Mouse (Mus musculus) heart, embryonic 14.5 days (tissue): Measurements from ENCODE around the gene Lhfp. TPM values are rescaled to one million over a fixed set of nuclear protein-coding genes. Genes with fewer than 3 reads are reported as not detected.
A peak's percentile ranks its signal among the peaks of the same experiment; 100 is the strongest.

ENCODE experiments used
- ATAC-seq: fragments of 200-750 bp; cut with Nextera tagmentation; 2 replicates; pipeline ENCODE4 v1.8.0; 2017; ENCODE audit warnings: low read depth, moderate TSS enrichment; ENCODE audit not compliant: insufficient number of reproducible peaks, insufficient read depth, low FRiP score
- H3K27ac ChIP-seq, 2 experiments: fragments of 200-500 bp in 1 of 2; fragments of 300-500 bp in 1 of 2; sonication (generic) in 1 of 2; replicated peaks in 1 of 2; 2 replicates each; pipeline ENCODE4 v1.5.1; 2012 to 2014; ENCODE audit warnings: low read depth in 2 of 2, low read length in 2 of 2, control low read depth in 1 of 2, mild to moderate bottlenecking in 1 of 2, mixed read lengths in 1 of 2; ENCODE audit not compliant: control insufficient read depth in 1 of 2, insufficient read depth in 1 of 2
- H3K27me3 ChIP-seq: fragments of 300-500 bp; sonication (generic); 2 replicates; pipeline ENCODE4 v1.6.1; 2014; ENCODE audit warnings: mild to moderate bottlenecking, low read length, control low read depth; ENCODE audit not compliant: control insufficient read depth, insufficient read depth
- H3K36me3 ChIP-seq: fragments of 300-500 bp; sonication (generic); 2 replicates; pipeline ENCODE4 v1.6.1; 2014; ENCODE audit warnings: mild to moderate bottlenecking, control low read depth, low read length, mixed read lengths; ENCODE audit not compliant: control insufficient read depth, insufficient read depth
- H3K4me1 ChIP-seq, 2 experiments: fragments of 200-500 bp in 1 of 2; fragments of 300-500 bp in 1 of 2; sonication (generic) in 1 of 2; 2 replicates each; pipeline ENCODE4 v1.6.1; 2012 to 2014; ENCODE audit warnings: low read length in 2 of 2, control low read depth in 1 of 2, mixed read lengths in 1 of 2; ENCODE audit not compliant: control insufficient read depth in 2 of 2, insufficient read depth in 2 of 2
- H3K4me2 ChIP-seq: fragments of 300-500 bp; sonication (generic); 2 replicates; pipeline ENCODE4 v1.6.1; 2014; ENCODE audit warnings: mild to moderate bottlenecking, low read length
- H3K4me3 ChIP-seq, 2 experiments: fragments of 200-500 bp in 1 of 2; fragments of 300-500 bp in 1 of 2; sonication (generic) in 1 of 2; 2 replicates each; pipeline ENCODE4 v1.5.1; 2012 to 2014; ENCODE audit warnings: low read length in 2 of 2, mild to moderate bottlenecking in 2 of 2, control low read depth in 1 of 2, low read depth in 1 of 2, moderate library complexity in 1 of 2; ENCODE audit not compliant: control insufficient read depth in 1 of 2, insufficient read depth in 1 of 2
- H3K9ac ChIP-seq: fragments of 300-500 bp; sonication (generic); 2 replicates; pipeline ENCODE4 v1.6.1; 2014; ENCODE audit warnings: mild to moderate bottlenecking, low read length
- H3K9me3 ChIP-seq: fragments of 300-500 bp; sonication (generic); 2 replicates; pipeline ENCODE4 v1.6.1; 2016; ENCODE audit warnings: low read length, control low read depth; ENCODE audit not compliant: control insufficient read depth
- WGBS: fragments of 180-500 bp; shearing (Covaris S2); extraction: QIAGEN DNeasy Blood & Tissue Kit; methylation state at CpG from one replicate; pipeline ENCODE4 v1.1.7; 2014; 5-methylcytosine and 5-hydroxymethylcytosine counted together
- polyA plus RNA-seq: library from polyadenylated mRNA; unstranded; fragments of >200 nt; fragmentation: Nextera tagmentation; extraction: Ambion mirVana; gene quantifications from 2 replicates; pipeline ENCODE4 v1.2.1, GENCODE M21; 2014

The Lhfp gene
- polyA plus RNA-seq, 1 experiment from 2014 or later, result 93.2 TPM

DNA sequence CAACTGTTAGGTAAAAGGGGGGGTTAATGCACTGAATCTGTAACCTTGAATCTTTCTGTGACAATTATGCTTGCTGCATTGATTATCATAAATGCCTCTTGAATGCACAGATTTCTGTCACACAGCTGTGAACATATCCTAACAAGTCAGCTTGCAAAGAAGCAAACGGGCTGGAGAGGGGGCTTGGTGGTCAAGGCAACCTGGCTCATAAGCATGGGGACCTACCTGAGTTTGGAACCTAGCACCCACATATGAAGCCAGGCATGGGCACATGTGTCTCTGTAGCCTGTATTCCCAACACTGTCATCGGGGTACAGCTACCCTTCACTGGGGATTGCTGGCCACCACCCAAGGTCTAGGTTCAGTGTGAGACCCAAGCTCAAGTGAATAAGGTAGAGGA is 48.6 kb downstream of the Lhfp start:
- no peaks in the 10 kb centered on the region for H3K9me3 ChIP-seq
- WGBS, result 75% methylated on average over 2 of the region's 2 CpGs
- no peak overlapping the region for H3K4me2 ChIP-seq
- no peak overlapping the region for H3K4me3 ChIP-seq
- H3K27ac ChIP-seq, result no peak overlapping the region
- H3K36me3 ChIP-seq, result no peaks in the 10 kb centered on the region
- peaks cover 18 to 57% of the 10 kb centered on the region in 2 experiments for H3K4me1 ChIP-seq
- no peak for ATAC-seq
- no peaks in the 10 kb centered on the region for H3K27me3 ChIP-seq
- H3K9ac ChIP-seq, result no peak overlapping the region

DNA sequence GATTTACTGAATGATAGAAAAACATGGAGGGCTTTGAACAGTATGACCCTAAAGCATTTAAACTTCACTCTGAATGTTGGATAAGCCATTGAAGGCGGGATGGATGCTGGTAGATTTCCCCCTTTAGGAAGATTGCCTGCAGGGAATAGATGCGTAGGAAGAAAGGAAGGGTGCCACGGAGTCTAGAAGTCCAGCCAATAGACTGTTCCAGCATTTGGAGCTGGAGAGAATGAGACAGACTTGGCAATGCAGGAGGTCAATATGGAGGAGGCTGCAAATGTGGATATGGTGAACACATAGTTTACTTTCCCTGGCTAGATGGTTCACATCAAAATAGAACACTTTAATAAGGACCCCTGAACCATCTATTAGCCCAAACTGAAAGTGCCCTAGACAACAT is 58.9 kb downstream of the Lhfp start:
- Histone ChIP-seq H3K9ac (no peak overlapping the region), H3K36me3 (no peaks in the 10 kb centered on the region), H3K27ac (no peak overlapping the region), H3K9me3 (no peaks in the 10 kb centered on the region), H3K27me3 (no peaks in the 10 kb centered on the region), H3K4me2 (no peak overlapping the region), H3K4me1 (peaks cover 15 to 67% of the 10 kb centered on the region in 2 experiments), H3K4me3 (no peak overlapping the region)
- 85% methylated on average over 3 of the region's 3 CpGs for WGBS
- no peak for ATAC-seq

DNA sequence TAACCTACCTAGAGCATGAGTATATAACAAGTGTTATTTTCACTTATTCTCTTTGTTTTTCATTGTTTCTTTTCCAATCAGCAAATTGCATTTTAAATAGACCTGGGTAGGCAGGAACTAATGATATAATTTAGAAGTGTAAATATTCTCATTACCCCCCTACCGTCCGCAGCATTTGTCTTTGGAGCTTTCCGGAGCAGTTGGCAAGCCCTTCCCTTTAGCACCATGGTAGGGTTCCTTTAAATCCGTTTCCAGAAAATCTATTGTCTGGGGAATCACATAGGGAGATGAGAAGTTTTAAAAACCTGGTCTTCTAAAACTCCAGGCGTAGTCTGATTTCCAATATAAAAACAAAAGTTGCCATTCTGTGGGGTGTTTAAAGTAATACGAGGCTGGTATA is 59.5 kb downstream of the Lhfp start:
- ATAC-seq, result no peak
- no peak overlapping the region for H3K27ac ChIP-seq
- H3K36me3 ChIP-seq, result no peaks in the 10 kb centered on the region
- H3K27me3 ChIP-seq, result no peaks in the 10 kb centered on the region
- WGBS, result 69% methylated on average over 6 of the region's 6 CpGs
- H3K4me1 ChIP-seq, result peaks cover 18 to 68% of the 10 kb centered on the region in 2 experiments
- no peaks in the 10 kb centered on the region for H3K9me3 ChIP-seq
- no peak overlapping the region for H3K4me2 ChIP-seq
- no peak overlapping the region for H3K4me3 ChIP-seq
- no peak overlapping the region for H3K9ac ChIP-seq

DNA sequence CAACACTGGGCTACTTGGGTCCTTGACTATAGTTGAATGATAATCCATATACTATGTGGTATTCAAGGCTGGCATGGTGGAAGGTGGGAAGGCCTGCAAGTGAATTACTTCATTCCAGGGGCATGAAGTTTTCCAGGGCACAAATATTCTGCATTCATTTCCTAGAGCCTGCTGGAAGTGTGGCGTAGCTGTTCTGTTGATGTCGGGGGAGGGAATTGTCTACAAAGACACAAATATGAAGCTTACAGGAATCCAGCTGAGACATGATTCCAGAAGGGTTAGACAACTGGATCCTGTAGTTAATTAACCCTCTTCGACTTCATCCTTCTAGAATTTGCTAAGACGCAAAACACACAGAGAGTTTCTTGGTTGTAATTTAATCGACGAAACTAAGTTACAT is 60.4 kb downstream of the Lhfp start:
- Histone ChIP-seq H3K27ac (peak overlapping the region in 1 of 2 experiments; percentile 50; a peak in 2 of 4 replicates), H3K4me1 (peaks cover 19 to 64% of the 10 kb centered on the region in 2 experiments), H3K9me3 (no peaks in the 10 kb centered on the region), H3K9ac (no peak overlapping the region), H3K36me3 (no peaks in the 10 kb centered on the region), H3K4me3 (no peak overlapping the region), H3K4me2 (no peak overlapping the region; the same call in 1 of the 2 replicates), H3K27me3 (no peaks in the 10 kb centered on the region)
- WGBS, result 53% methylated on average over 6 of the region's 6 CpGs
- ATAC-seq, result no peak

DNA sequence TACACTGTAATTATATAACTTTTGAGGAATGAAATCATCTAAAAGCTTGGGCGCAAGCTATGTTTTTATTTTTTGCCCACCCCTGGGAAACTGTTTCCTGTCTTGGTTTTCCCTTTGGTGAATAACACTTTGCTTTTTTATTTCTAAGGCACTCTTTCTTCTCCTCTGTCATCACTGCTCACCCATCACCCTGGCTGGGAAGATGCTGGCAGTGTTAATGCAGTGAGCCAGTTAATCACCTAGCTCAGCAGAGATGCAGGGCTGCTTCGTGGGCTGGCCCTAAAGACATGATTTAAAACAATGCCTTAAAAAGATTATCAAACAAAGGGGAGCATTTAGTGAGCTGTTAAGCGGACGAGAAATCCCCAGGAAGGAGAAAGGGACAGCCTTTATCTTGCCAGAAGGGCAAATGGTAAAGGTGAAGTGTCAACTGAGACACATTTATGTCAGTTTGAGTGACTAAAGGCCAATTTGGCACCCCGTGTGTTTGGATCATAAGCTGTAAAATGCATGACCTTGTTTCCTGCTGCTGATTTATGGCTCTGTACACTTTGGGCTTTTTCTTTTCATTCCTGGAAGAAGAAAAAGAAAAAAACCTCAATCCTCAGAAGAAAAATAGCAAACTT is 60.9 kb downstream of the Lhfp start:
- WGBS, result 28% methylated on average over 5 of the region's 5 CpGs
- H3K9me3 ChIP-seq, result no peaks in the 10 kb centered on the region
- H3K9ac ChIP-seq, result no peak overlapping the region
- no peaks in the 10 kb centered on the region for H3K27me3 ChIP-seq
- peaks cover 19 to 60% of the 10 kb centered on the region in 2 experiments for H3K4me1 ChIP-seq
- peak overlapping the region; percentile 24 to 35; a peak in 1 of 4 replicates for H3K27ac ChIP-seq
- no peaks in the 10 kb centered on the region for H3K36me3 ChIP-seq
- H3K4me2 ChIP-seq, result peak overlapping the region; percentile 9; the same call in 1 of the 2 replicates
- no peak overlapping the region for H3K4me3 ChIP-seq
- ATAC-seq, result no peak

DNA sequence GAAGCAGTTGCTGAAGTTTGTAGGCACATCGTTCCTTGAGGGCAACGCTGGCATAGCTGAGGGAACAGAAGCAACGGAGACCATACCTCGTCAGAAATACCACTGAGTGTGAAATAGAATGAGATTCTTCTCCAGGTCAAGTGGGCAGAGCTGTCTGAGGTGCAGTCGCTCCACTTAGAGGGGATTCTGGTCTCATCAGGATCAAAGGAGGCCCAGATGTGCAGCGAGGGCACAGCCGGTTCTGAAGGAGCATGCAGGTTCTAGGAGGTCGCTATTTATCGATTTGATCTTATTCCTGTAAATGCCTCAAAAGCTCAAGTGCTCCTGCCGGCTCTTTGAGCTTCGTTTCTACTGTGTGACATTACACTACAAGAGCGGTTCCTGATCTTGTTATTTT is 61.4 kb downstream of the Lhfp start:
- no peak overlapping the region for H3K9ac ChIP-seq
- H3K4me1 ChIP-seq, result peaks cover 19 to 55% of the 10 kb centered on the region in 2 experiments
- no peak for ATAC-seq
- WGBS, result 37% methylated on average over 12 of the region's 12 CpGs
- H3K9me3 ChIP-seq, result no peaks in the 10 kb centered on the region
- peak overlapping the region; percentile 9; the same call in 1 of the 2 replicates for H3K4me2 ChIP-seq
- H3K4me3 ChIP-seq, result no peak overlapping the region
- no peaks in the 10 kb centered on the region for H3K27me3 ChIP-seq
- peak overlapping the region in 1 of 2 experiments; percentile 22; a peak in 1 of 4 replicates for H3K27ac ChIP-seq
- no peaks in the 10 kb centered on the region for H3K36me3 ChIP-seq

DNA sequence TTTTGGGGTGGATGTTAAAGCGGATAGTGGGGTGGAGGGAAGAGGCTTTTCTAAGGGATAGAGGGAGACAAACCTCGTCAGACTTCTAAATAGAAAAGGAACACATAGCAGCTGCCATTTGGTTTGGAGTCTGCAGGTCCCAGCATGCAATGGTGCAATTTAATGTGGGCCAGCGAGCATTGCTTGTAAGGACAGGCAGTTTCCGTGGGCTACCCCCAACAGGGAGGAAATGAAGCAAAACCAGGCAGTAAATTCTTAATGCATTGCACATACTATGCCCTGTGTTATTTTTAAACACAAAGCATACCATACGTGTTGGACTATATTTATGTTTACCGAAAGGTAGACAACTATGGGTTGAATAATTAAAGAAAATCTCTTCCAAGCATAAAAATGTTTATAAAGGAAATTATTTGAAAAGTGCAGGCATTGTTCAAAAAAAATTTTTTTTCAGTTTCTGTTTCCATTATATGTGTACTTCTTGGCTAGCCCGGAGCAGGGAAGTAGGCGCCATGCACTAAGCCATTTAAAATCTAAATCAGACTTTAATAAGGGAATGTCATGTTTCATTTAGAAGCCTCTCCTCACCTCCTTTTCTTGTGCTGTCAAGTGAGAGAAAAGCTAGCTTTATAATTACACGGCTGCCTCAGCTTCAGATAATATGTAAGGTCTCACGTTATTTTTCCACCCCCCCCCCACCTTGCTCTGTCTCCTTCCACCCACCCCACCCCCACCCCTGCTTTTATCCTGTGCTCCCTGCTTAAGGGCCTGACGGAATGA is 67.5 kb downstream of the Lhfp start:
- H3K27ac ChIP-seq, result peak overlapping the region in 1 of 2 experiments; percentile 35; a peak in 1 of 4 replicates
- WGBS, result 53% methylated on average over 11 of the region's 11 CpGs
- no peak for ATAC-seq
- H3K27me3 ChIP-seq, result no peaks in the 10 kb centered on the region
- H3K4me2 ChIP-seq, result no peak overlapping the region
- H3K9me3 ChIP-seq, result no peaks in the 10 kb centered on the region
- H3K4me1 ChIP-seq, result peaks cover 22 to 37% of the 10 kb centered on the region in 2 experiments
- no peak overlapping the region for H3K9ac ChIP-seq
- no peaks in the 10 kb centered on the region for H3K36me3 ChIP-seq
- no peak overlapping the region for H3K4me3 ChIP-seq
